Mouse (Mus musculus): ENCODE measurements around the gene Lgi1.

GRCm38 (mm10) chr19:38332820-38333219 lies 68.5 kb downstream of the Lgi1 start:
- TF ChIP-seq POLR2A (IDR thresholded peaks at IDR 0.05; ENCODE audit: control insufficient read depth, extremely low read depth, insufficient read depth, low read length, poor library complexity), result no peak
- no peak for TF ChIP-seq CTCF (IDR thresholded peaks at IDR 0.05; ENCODE audit: borderline replicate concordance, control insufficient read depth, extremely low read depth, insufficient read depth, low read length, poor library complexity)
